Mouse (Mus musculus) intestine, postnatal 0 days (tissue): Measurements from ENCODE around the gene Nxph4. TPM values are rescaled to one million over a fixed set of nuclear protein-coding genes. Genes with fewer than 3 reads are reported as not detected.
A peak's percentile ranks its signal among the peaks of the same experiment; 100 is the strongest.

Experiments
- ATAC-seq: fragments of 200-750 bp; cut with Nextera tagmentation; 2 replicates; pipeline ENCODE4 v1.8.0; 2017; ENCODE audit warnings: mild to moderate bottlenecking, moderate TSS enrichment, moderate library complexity
- H3K27ac ChIP-seq: fragments of 300-500 bp; sonication (generic); 2 replicates; pipeline ENCODE4 v1.5.1; 2014; ENCODE audit warnings: mild to moderate bottlenecking, low read depth, low read length, moderate library complexity
- H3K27me3 ChIP-seq: fragments of 300-500 bp; sonication (generic); replicated peaks from 2 replicates; pipeline ENCODE4 v1.6.1; 2014; ENCODE audit warnings: low read length, mixed read lengths; ENCODE audit not compliant: control insufficient read depth, insufficient read depth
- H3K36me3 ChIP-seq: fragments of 300-500 bp; sonication (generic); 2 replicates; pipeline ENCODE4 v1.6.1; 2014; ENCODE audit warnings: mild to moderate bottlenecking, moderate library complexity; ENCODE audit not compliant: control insufficient read depth, insufficient read depth
- H3K4me1 ChIP-seq: fragments of 300-500 bp; sonication (generic); replicated peaks from 2 replicates; pipeline ENCODE4 v1.6.1; 2014; ENCODE audit warnings: antibody characterized with exemption, low read length, mixed read lengths; ENCODE audit not compliant: control insufficient read depth, insufficient read depth
- H3K4me2 ChIP-seq: fragments of 300-500 bp; sonication (generic); replicated peaks from 2 replicates; pipeline ENCODE4 v1.6.1; 2014; ENCODE audit warnings: low read depth, mild to moderate bottlenecking, moderate library complexity
- H3K4me3 ChIP-seq: fragments of 300-500 bp; sonication (generic); 2 replicates; pipeline ENCODE4 v1.5.1; 2014; ENCODE audit warnings: low read depth, low read length
- H3K9ac ChIP-seq: fragments of 300-500 bp; sonication (generic); 2 replicates; pipeline ENCODE4 v1.6.1; 2014; ENCODE audit warnings: mild to moderate bottlenecking, low read depth, low read length
- H3K9me3 ChIP-seq: fragments of 300-500 bp; sonication (generic); 2 replicates; pipeline ENCODE4 v1.6.1; 2016; ENCODE audit warnings: mixed run types; ENCODE audit not compliant: control insufficient read depth
- CTCF ChIP-seq: sonication (generic); IDR thresholded peaks from 2 replicates; pipeline ENCODE4 v1.5.1; 2016; ENCODE audit warnings: low read depth, mild to moderate bottlenecking, control low read depth, antibody characterized with exemption, moderate library complexity
- WGBS: fragments of 180-500 bp; shearing (Covaris S2); extraction: QIAGEN DNeasy Blood & Tissue Kit; methylation state at CpG from one replicate; pipeline ENCODE4 v1.1.7; 2014; 5-methylcytosine and 5-hydroxymethylcytosine counted together
- polyA plus RNA-seq: library from polyadenylated mRNA; unstranded; fragments of >200 nt; fragmentation: Nextera tagmentation; extraction: Ambion mirVana; gene quantifications from 2 replicates; pipeline ENCODE4 v1.2.1, GENCODE M21; 2015

The Nxph4 gene
- polyA plus RNA-seq, 1 experiment from 2014 or later: 2.9 TPM

DNA sequence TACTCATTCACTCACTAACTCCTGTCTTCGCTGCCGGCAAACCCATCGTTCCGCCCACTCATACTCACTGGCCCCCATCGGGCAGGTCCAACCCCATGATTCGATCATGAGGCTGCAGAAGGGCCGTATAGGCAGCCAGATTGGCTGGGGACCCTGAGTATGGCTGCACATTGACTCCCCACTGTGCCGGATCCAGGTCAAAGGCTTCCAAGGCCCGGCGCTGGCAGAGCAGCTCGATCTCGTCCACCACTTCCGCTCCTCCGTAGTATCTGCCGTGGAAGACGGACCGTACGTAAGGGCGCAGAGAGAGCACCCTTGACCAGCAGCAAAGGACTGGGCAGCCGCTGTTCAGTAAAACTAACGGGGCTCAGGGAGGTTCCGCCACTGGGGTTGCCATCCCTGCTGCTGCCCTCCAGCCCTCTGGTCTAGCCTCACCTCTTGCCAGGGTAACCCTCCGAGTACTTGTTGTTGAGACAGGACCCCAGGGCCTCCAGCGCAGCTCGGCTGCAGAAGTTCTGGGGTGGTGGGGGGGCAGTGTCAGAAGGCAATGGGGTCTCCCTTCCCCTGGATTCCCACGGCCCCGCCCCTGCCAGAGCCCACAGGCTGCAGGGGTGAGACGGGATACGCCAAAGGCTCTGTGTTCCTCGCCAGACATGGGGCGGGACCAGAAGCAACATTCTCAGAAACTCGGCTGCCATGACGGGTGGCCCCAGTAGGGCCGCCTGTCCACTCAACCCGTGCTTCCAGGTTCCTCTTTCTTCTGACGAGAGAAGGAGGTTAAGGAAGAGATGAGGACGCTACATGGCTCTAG, 14.3 kb downstream of the Nxph4 start:
- 0 out of 2 replicates have a peak, but pooled peaks cover 18% of the 10 kb centered on the region for H3K4me1 ChIP-seq
- no peak for TF ChIP-seq CTCF
- no peak for ATAC-seq
- H3K27ac ChIP-seq: no peak overlapping the region
- no peak overlapping the region for H3K4me2 ChIP-seq
- no peak overlapping the region for H3K9ac ChIP-seq
- H3K4me3 ChIP-seq: no peak overlapping the region
- 93% methylated on average over 36 of the region's 37 CpGs for WGBS
- peaks cover 15% of the 10 kb centered on the region for H3K27me3 ChIP-seq
- peaks cover 18% of the 10 kb centered on the region for H3K36me3 ChIP-seq
- H3K9me3 ChIP-seq: no peaks in the 10 kb centered on the region

DNA sequence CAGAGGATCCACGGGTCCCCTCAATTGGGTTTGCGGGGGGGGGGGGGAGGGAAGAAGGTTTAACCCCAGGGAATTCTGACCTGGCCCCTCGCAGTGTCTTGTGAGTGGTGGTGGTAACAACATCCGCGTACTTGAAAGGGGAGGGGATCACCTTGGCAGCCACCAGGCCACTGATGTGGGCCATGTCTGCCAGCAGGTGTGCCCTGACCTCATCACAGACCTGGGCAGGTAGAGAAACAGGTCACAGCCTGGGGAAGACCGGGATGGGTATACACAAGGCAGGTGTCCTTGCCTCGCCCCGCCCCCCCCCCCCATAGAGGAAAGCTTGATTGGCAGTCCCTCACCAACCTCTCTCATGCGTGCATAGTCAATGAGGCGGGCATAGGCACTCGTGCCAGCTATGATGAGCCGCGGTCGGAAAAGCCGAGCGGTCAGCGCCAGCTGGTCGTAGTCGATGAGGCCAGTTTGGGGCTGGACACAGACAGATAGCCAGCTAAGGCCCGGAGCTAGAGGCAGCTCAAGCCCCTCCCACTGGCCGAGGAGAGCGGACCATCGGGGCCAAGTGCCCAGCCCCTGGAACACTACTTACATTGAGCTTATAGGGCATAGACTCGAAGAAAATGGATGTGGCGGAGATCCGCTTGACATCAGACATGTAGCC, 15.2 kb downstream of the Nxph4 start:
- Histone ChIP-seq H3K9ac (no peak overlapping the region), H3K27ac (no peak overlapping the region), H3K36me3 (peaks cover 18% of the 10 kb centered on the region), H3K4me1 (0 out of 2 replicates have a peak, but pooled peaks cover 18% of the 10 kb centered on the region), H3K9me3 (no peaks in the 10 kb centered on the region), H3K4me3 (no peak overlapping the region), H3K27me3 (peaks cover 9% of the 10 kb centered on the region), H3K4me2 (no peak overlapping the region)
- TF ChIP-seq CTCF: no peak
- WGBS: 93% methylated on average over 25 of the region's 26 CpGs
- ATAC-seq: no peak

DNA sequence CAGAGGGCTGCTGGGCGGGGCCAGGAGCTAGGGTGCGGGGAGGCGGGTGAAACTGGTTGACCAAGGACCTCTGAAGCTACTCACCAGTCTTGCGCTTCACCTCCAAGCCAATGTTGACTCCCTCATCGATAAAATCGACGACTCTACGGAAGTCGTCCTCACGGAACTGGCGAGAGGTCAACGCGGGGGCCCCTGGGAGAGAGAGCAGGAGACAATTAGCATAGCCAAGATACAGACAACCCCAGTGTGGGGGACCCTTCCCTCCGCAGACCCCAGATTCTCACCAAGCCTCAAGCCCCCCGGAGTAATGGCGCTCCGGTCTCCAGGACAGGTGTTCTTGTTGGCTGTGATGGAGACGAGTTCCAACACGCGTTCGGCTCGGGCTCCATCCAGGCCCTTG, 16.4 kb downstream of the Nxph4 start:
- Histone ChIP-seq H3K4me1 (peaks cover 21% of the 10 kb centered on the region; the same call in 1 of the 2 replicates), H3K4me2 (no peak overlapping the region), H3K27me3 (peaks cover 16% of the 10 kb centered on the region; the same call in 1 of the 2 replicates), H3K9me3 (no peaks in the 10 kb centered on the region), H3K9ac (no peak overlapping the region), H3K36me3 (peaks cover 18% of the 10 kb centered on the region), H3K4me3 (no peak overlapping the region), H3K27ac (0 out of 2 replicates have a peak overlapping the region, but pooled peaks have one; percentile 15)
- no peak for TF ChIP-seq CTCF
- WGBS: 92% methylated on average over 22 of the region's 22 CpGs
- ATAC-seq: no peak

DNA sequence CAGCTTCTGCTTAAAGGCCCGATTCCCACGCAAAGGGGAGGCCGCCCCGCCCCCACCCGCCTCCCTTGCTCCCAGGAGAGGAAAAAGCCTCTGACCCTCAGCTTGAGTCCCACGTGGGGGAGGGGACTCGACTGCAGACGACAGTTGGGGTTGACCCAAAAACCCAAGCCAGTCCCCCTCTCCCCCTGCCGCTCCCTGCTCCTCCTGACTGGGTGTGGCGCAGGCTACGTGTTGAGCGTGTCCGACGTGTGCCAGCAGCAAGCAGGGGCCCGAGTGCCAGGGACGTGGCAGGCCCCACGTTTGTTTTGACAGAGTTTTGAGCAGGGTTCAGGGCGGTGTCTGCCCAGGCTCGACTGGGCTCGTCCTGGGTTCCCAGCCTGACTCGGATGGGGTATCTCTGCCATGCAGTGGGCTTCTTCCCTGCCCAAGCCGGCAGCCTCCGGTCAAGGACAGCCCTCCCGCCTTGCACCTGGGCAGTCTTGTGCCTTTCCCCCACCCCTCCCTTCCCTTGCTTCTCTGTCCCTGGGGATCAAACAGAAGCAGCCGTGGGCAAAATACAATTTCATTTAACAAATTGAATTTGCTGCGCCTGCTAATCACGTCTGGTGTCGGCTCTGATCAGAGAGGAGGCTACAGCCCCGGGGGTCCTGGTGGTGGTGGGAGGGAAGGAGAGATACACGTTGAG, 17.6 kb downstream of the Nxph4 start:
- no peak overlapping the region for H3K27ac ChIP-seq
- H3K36me3 ChIP-seq: peaks cover 18% of the 10 kb centered on the region
- peak overlapping the region; percentile 63 for H3K4me2 ChIP-seq
- H3K4me3 ChIP-seq: peak overlapping the region; percentile 27
- peaks cover 20% of the 10 kb centered on the region for H3K27me3 ChIP-seq
- 15% methylated on average over 30 of the region's 30 CpGs for WGBS
- peaks cover 23% of the 10 kb centered on the region; the same call in 1 of the 2 replicates for H3K4me1 ChIP-seq
- TF ChIP-seq CTCF: no peak
- peak overlapping the region; percentile 31 for H3K9ac ChIP-seq
- peak; percentile 17; the same call in 1 of the 2 replicates for ATAC-seq
- no peaks in the 10 kb centered on the region for H3K9me3 ChIP-seq

DNA sequence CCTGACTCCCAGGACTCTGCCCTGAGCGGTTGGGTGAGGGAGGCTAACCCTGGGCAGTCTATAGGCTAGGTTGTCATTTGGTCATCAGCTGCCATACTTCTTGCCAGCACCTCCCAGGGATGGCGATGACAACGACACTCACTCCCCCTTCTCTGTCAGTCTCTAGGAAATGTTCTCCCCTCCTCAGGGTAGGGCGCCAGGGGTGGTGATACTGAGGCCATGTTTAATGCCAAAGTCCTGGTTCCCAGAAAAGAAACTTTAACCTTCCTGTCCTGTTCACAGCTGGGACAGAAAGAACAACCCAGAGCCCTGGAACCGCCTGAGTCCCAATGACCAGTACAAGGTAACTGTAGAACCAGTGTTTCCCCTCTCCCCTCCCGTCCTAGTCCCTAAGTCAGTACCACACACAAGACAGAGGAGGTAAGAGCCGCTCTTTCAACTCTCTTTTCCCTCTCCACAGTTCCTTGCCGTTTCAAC, 18.3 kb downstream of the Nxph4 start:
- ATAC-seq: no peak
- peak overlapping the region; percentile 63 for H3K4me2 ChIP-seq
- H3K9ac ChIP-seq: peak overlapping the region; percentile 31; the same call in 1 of the 2 replicates
- H3K4me1 ChIP-seq: peaks cover 22% of the 10 kb centered on the region; the same call in 1 of the 2 replicates
- peaks cover 27% of the 10 kb centered on the region for H3K27me3 ChIP-seq
- H3K27ac ChIP-seq: no peak overlapping the region
- TF ChIP-seq CTCF: no peak
- 32% methylated on average over 8 of the region's 8 CpGs for WGBS
- H3K9me3 ChIP-seq: no peaks in the 10 kb centered on the region
- H3K4me3 ChIP-seq: peak overlapping the region; percentile 27
- peaks cover 18% of the 10 kb centered on the region for H3K36me3 ChIP-seq
